Mouse (Mus musculus) 3T3-L1 (cell line): Measurements from ENCODE around the gene Tnpo1.
A peak's percentile ranks its signal among the peaks of the same experiment; 100 is the strongest.
"Not testable (repeated sequence)": the region's sequence is repeated elsewhere in the genome, so short reads cannot be mapped to it uniquely, and the experiment has no call there.

Experiments
- DNase-seq: peaks from one replicate; pipeline ENCODE4 v3.0.0-alpha.2; 2015; ENCODE audit warnings: low read depth, low spot score

Tnpo1 gene

GRCm38 (mm10) chr13:98890871-98891219, 35.3 kb downstream of the Tnpo1 start:
- DNase-seq, result peak; percentile 91

- peak; percentile 51 for DNase-seq
Measured at GRCm38 (mm10) chr13:98890137-98890870, 35.9 kb downstream of the Tnpo1 start.

DNA sequence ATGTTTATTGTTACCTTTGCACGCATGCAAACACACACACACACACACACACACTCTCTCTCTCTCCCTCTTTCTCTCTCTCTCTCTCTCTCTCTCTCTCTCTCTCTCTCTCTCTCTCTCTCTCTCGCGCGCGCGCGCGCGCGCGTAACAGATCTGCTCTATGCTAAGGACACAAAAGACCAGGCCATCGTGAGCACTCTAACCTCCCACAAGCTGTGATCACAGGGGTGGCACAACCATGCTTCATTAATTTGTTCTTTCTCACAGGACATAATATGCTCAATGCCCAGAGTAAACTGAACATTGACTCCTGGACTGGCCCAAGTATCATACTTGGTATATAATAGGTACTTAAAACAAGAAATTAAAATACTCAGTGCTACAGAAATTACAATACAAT, 37.0 kb downstream of the Tnpo1 start:
- no peak for DNase-seq

DNA sequence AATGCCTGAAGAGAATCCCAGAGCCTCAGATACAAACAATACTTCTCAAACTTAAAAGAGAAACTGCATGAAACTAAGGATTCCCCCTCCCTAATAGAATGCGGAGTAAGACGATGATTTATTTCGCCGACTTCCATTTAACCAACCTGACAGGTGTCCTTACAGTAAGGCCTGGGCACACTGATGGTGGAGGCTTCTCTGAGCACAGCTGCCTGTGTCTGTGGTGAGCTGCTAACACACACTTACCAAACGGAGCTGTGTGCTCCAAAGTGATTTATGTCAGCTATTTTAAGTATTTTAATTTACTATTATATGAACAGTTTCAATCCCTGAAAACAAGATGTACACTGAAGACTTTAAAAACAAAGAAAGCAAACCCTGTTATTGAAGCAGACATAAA, 42.4 kb downstream of the Tnpo1 start:
- no peak for DNase-seq

DNA sequence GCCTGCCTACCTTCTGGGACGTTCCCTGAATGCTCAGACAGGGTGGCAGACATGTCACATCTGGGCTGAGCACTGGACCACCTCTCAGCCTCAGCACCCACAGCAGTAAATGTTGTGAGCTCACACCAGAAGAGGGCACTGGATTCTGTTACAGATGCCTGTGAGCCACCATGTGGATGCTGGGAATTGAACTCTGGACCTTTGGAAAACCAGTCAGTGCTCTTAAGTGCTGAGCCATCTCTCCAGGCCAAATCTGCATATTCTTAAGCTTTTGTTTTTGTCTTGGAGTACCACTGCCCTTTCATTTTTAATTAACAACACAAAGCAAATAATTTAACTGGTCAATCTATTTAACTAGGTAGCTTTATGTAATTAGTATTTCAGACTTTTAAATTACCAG, 44.2 kb downstream of the Tnpo1 start:
- no peak for DNase-seq

GRCm38 (mm10) chr13:98880336-98880735, 45.8 kb downstream of the Tnpo1 start:
- peak; percentile 49 for DNase-seq

GRCm38 (mm10) chr13:98879422-98879821, 46.8 kb downstream of the Tnpo1 start:
- DNase-seq, result no peak

- no peak for DNase-seq
Measured at GRCm38 (mm10) chr13:98877165-98877564, 49.0 kb downstream of the Tnpo1 start.

DNA sequence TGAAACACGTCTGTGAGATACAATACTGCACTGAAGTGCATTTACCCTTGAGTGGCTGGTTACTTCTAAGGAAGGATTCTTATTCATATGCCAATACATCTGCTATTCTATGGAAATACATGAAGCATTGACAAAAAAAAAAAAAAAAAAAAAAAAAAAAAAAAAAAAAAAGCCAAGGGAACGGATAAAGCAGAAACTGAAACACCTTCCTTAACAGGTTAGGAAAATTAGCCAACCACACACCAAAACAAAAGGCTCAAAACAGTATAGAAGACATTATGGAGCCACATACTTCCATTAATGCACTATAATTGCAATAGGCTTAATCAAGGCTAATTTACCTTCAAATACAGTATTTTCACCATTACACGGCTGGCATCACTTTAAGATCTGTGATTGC, 51.5 kb downstream of the Tnpo1 start:
- DNase-seq, result no peak

GRCm38 (mm10) chr13:98872273-98872847, 53.8 kb downstream of the Tnpo1 start:
- DNase-seq, result no peak

DNA sequence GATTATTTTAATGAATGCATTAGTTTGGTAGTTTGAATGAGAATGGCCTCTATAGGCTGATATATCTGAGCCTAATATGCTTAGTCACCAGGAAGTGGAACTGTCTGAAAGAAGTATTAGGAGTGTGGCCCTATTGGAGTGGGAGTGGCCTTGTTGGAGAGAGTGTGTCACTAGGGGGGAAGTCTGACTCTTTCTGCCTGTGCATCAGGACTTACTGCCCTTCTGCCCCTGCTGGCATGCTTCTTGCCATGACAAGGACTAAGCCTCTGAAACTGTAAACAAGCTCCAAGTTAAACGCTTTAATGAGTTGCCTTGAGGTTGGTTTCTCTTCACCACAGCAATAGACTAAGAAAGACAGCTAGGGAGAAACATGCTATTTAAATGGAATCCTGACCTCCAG, 54.9 kb downstream of the Tnpo1 start:
- peak; percentile 62 for DNase-seq

DNA sequence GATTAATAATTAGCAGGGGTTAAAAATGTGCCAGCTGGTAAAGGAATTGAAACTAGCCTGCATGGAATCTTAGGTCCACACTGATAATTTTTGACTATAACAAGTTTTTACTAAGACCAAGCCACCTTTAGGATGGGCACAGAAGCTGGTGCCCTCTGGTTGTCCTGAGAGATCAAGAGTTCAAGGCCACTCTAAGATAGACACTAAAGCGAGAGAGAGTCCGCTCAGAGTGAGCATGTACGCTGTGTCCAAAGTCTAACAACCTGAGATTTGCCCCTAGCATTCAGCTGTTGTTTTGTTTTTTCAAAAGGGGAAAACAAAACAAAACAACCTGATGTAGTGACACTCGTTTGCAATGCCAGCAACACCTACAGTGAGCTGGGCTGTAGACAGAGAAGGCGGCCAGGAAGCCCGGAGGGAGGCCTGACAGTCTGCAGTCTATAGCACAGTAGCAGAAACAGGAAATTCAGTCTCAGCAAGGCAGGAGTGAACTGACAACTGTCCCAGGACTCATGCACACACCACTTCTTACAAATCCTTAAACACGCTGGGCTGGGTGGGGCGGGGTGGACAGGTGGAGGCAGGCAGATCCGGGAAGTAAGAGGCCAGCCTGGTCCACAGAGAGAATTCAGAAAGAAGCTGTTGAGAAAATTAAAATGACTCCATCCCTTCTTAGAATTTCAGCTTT, 57.8 kb downstream of the Tnpo1 start:
- peak; percentile 17 for DNase-seq

DNA sequence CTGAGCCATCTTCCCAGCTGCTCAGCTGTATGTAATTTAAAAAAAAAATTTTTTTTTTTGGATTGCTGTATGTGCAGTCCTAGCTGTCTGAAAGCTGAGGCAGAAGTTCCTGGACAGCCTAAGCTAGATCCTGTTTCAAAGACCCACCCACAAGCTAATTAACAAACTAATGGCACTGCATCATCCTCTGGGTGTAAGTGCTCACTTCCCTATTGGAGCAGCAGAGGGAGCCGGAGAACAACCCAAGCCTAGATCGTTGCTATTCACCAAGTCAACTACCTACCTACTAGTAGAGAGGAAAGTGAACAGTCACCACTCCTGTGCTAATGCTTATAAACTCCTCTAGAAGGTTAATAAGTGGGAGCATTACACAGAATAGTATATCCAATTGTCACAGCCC, 58.4 kb downstream of the Tnpo1 start:
- DNase-seq, result peak; percentile 73

DNA sequence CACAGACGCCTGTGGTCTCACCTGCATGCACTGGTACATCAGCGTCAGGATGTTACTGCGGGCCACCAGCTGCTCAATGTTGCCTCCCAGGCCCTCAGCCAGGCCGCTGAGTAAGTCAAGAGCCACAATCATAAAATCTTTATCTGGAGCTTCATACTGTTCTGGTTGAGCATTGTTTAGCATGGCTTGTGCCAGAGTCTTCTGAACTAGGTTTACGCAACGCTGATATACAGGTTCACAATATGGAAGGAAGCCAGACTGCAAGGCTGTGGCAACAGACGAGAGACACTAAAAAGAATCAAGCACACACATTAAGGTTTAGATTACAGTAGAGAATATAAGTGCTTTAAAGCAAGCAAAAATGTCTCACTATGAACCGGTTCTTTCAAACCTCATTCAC, 70.9 kb downstream of the Tnpo1 start:
- DNase-seq, result no peak

- no peak for DNase-seq
Measured at GRCm38 (mm10) chr13:98845794-98846193, 80.4 kb downstream of the Tnpo1 start.

- DNase-seq, result peak; percentile 48
Measured at GRCm38 (mm10) chr13:98836423-98837088, 89.6 kb downstream of the Tnpo1 start.

- DNase-seq, result no peak
Measured at GRCm38 (mm10) chr13:98835740-98836139, 90.4 kb downstream of the Tnpo1 start.

DNA sequence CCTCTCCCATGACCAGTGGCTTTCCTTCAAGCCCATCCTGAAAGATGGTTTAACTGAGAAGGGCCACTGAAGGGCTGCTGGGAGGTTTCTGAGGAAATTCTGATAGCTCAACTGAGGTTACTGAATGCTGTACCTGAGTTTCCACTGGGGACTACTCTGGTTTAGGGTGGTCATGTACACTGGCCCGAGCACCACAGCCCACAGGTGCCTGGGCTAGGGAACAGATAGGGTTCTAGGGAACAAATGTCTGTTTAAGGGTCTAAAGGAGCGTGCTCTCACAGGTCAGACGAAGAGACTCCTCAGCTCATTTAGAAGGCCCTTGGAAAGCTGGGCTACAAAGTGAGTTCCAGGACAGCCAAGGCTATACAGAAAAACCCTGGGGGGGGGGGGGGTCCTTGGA, 91.5 kb downstream of the Tnpo1 start:
- DNase-seq, result no peak

DNA sequence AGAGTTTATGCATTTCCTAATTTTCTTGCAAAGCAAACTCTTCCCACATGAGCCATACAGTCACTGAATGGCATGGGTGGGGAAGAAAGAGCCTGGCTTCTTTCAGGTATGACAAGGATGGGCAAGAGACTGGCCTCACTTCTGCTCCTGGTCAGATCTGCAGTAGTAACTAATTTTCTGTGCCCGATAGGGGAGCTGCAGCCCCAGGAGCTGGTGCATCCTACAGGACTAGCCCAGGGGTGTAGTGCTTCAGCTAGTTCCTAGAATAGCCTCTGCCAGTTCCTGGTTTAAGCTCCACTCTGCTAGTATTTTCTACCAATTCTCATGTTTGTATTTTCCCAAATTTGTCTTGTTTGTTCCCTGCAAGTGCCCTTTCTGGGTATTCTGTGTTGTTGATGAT, 92.0 kb downstream of the Tnpo1 start:
- no peak for DNase-seq

DNA sequence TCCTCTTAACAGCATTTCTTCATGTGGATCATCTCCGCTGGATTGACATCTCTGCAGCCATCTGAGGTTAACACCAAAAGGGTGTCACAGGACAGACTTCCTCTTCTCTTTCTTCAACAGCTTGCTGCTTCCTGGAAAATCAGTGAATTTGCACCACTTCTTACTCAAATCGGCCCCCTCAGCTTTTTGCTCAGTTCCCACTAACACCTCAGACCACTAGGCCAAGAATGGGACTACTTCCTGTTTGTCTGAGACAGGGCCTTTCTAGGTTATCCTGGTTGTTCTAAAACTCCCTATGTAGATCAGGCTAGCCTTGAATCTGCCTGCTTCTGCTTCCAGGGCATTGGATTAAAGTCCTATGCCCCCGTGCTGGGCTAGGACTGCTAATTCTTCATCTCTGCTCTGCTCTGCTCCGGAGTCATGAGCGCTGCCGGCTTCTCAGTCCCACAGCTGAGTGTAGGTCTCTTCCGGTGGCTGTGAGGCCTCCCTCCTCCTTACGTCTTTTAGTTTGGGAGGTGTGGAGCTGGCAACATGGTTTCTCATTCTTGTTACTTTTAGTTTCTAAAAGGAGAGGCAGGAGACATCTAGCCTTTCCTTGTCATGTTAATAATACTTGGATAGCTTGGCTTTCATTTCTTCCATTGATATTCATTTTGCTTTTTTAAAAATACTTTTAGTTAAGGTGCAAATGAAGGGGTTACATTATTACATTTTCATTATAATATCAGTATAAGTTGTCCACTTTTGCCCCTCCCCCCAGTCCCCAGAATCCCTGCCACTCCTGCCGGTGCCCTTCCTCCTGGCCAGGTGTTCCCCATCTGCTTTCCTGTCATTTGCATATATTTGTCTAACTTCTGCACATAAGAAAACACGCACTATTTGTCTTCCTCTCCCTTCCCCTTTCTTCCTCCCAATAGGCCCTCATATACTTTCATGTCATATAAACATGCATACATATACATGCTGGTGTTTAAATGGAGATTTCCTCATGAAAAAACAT, 93.4 kb downstream of the Tnpo1 start:
- DNase-seq, result no peak

DNA sequence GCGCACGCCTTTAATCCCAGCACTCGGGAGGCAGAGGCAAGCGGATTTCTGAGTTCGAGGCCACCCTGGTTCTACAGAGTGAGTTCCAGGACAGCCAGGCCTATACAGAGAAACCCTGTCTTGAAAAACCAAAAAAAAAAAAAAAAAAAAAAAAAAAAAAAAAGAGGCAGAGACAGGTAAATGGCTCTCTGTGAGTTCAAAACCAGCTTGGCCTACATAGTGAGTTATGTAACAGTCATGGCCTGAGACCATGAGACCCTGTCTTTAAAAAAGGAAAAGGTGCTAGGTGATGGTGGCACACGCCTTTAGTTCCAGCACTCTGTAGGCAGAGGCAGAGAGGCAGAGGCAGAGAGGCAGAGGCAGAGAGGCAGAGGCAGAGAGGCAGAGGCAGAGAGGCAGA, 97.2 kb downstream of the Tnpo1 start:
- DNase-seq, result not testable (repeated sequence)
